Mouse (Mus musculus) myocyte (in vitro differentiated cells): ENCODE data around the gene a. TPM values are rescaled to one million over a fixed set of nuclear protein-coding genes. Genes with fewer than 3 reads are reported as not detected.

ENCODE experiments used
- H3K27me3 ChIP-seq: one replicate; pipeline ENCODE4 v1.6.1; 2011; ENCODE audit not compliant: control insufficient read depth, insufficient read depth, insufficient read length
- H3K36me3 ChIP-seq: one replicate; pipeline ENCODE4 v1.6.1; 2011; ENCODE audit not compliant: control insufficient read depth, insufficient read depth
- H3K4me2 ChIP-seq: one replicate; pipeline ENCODE4 v1.6.1; 2011; ENCODE audit warnings: low read depth, control low read depth
- H3K4me3 ChIP-seq: one replicate; pipeline ENCODE4 v1.5.1; 2011; ENCODE audit warnings: mild to moderate bottlenecking, control low read depth, moderate library complexity
- H3K79me2 ChIP-seq: one replicate; pipeline ENCODE4 v1.6.1; 2011; ENCODE audit not compliant: control insufficient read depth, insufficient read depth
- H3ac ChIP-seq: one replicate; pipeline ENCODE4 v1.6.1; 2011; ENCODE audit not compliant: control insufficient read depth, insufficient read length
- CEBPB ChIP-seq: IDR thresholded peaks from 2 replicates; pipeline ENCODE4 v1.6.1; 2011; ENCODE audit warnings: mild to moderate bottlenecking, moderate library complexity; ENCODE audit not compliant: poor library complexity, insufficient read depth, severe bottlenecking
- E2F4 ChIP-seq: IDR thresholded peaks from one replicate; pipeline ENCODE4 v1.6.1; 2011; ENCODE audit warnings: mild to moderate bottlenecking, control low read depth, moderate library complexity; ENCODE audit not compliant: insufficient read depth
- MAX ChIP-seq: IDR thresholded peaks from one replicate; pipeline ENCODE4 v1.6.1; 2011; ENCODE audit warnings: low read depth, mild to moderate bottlenecking, control low read depth
- MYOD1 ChIP-seq, 3 experiments: IDR thresholded peaks; one replicate each; pipeline ENCODE4 v1.6.1; 2011; ENCODE audit warnings: control low read depth in 2 of 3, low read depth in 2 of 3, mild to moderate bottlenecking in 2 of 3, moderate library complexity in 1 of 3; ENCODE audit not compliant: insufficient read length in 2 of 3, control insufficient read depth in 1 of 3
- MYOG ChIP-seq, 3 experiments: IDR thresholded peaks; one replicate each; pipeline ENCODE4 v1.6.1; 2011; ENCODE audit warnings: control low read depth in 2 of 3, low read depth in 2 of 3, mild to moderate bottlenecking in 2 of 3; ENCODE audit not compliant: insufficient read length in 2 of 3, control insufficient read depth in 1 of 3, insufficient read depth in 1 of 3
- POLR2A ChIP-seq: IDR thresholded peaks from one replicate; pipeline ENCODE4 v1.6.1; 2011; ENCODE audit warnings: low read depth, mild to moderate bottlenecking, control low read depth, moderate library complexity; ENCODE audit not compliant: insufficient read length
- POLR2AphosphoS2 ChIP-seq: IDR thresholded peaks from one replicate; pipeline ENCODE4 v1.6.1; 2011; ENCODE audit warnings: low read depth, control low read depth; ENCODE audit not compliant: insufficient read length
- REST ChIP-seq: IDR thresholded peaks from one replicate; pipeline ENCODE4 v1.6.1; 2011; ENCODE audit warnings: mild to moderate bottlenecking, control low read depth, moderate library complexity; ENCODE audit not compliant: insufficient read depth, insufficient read length
- SRF ChIP-seq: IDR thresholded peaks from one replicate; pipeline ENCODE4 v1.6.1; 2011; ENCODE audit warnings: low read depth; ENCODE audit not compliant: control insufficient read depth, insufficient read length
- TCF12 ChIP-seq: IDR thresholded peaks from one replicate; pipeline ENCODE4 v1.6.1; 2011; ENCODE audit warnings: mild to moderate bottlenecking, control low read depth; ENCODE audit not compliant: poor library complexity, insufficient read depth, severe bottlenecking
- TCF3 ChIP-seq: IDR thresholded peaks from one replicate; pipeline ENCODE4 v1.6.1; 2011; ENCODE audit warnings: low read depth, control low read depth; ENCODE audit not compliant: insufficient read length
- USF1 ChIP-seq: IDR thresholded peaks from one replicate; pipeline ENCODE4 v1.6.1; 2011; ENCODE audit warnings: low read depth, mild to moderate bottlenecking, control low read depth, moderate library complexity
- polyA plus RNA-seq: library from polyadenylated mRNA; unstranded; fragments of >200 nt; fragmentation: generic; extraction: Trizol; gene quantifications from one replicate; pipeline ENCODE4 v1.2.1, GENCODE M21; 2012; ENCODE audit warnings: missing spikeins

a gene
- polyA plus RNA-seq, 1 experiment, result not detected

- no peak for TF ChIP-seq SRF
- no peak for TF ChIP-seq USF1
- TF ChIP-seq MYOG (IDR thresholded peaks at IDR 0.05; ENCODE audit: control insufficient read depth in 1 of 3, insufficient read depth in 1 of 3, insufficient read length in 2 of 3, low read depth in 2 of 3), result no peak
- no peak for TF ChIP-seq CEBPB
- no peak for TF ChIP-seq POLR2A
- no peak for TF ChIP-seq REST
- no peak for TF ChIP-seq MYOD1 (IDR thresholded peaks at IDR 0.05; ENCODE audit: control insufficient read depth in 1 of 3, insufficient read length in 2 of 3, low read depth in 2 of 3)
- no peak for TF ChIP-seq TCF12
- no peak for TF ChIP-seq MAX
- no peak for TF ChIP-seq TCF3
- TF ChIP-seq E2F4, result no peak
- Histone ChIP-seq H3K27me3 (no peaks in the 10 kb centered on the region), H3K4me3 (no peak overlapping the region), H3ac (no peak overlapping the region), H3K4me2 (no peak overlapping the region), H3K36me3 (no peaks in the 10 kb centered on the region), H3K79me2 (peaks cover 100% of the 10 kb centered on the region)
Observed at GRCm38 (mm10) chr2:154813426-154813825, 22.2 kb downstream of the a start.

GRCm38 (mm10) chr2:154817089-154817488, 25.9 kb downstream of the a start:
- H3ac ChIP-seq, result no peak overlapping the region
- TF ChIP-seq MYOG (IDR thresholded peaks at IDR 0.05; ENCODE audit: control insufficient read depth in 1 of 3, insufficient read depth in 1 of 3, insufficient read length in 2 of 3, low read depth in 2 of 3) (no peak), TCF12 (no peak), POLR2A (no peak), SRF (no peak), MYOD1 (IDR thresholded peaks at IDR 0.05; ENCODE audit: control insufficient read depth in 1 of 3, insufficient read length in 2 of 3, low read depth in 2 of 3) (no peak), USF1 (no peak), CEBPB (no peak), TCF3 (no peak)

GRCm38 (mm10) chr2:154817788-154818187, 26.6 kb downstream of the a start:
- peak overlapping the region; percentile 60 for H3K4me2 ChIP-seq
- TF ChIP-seq SRF, result no peak
- TF ChIP-seq REST, result no peak
- TF ChIP-seq TCF12, result no peak
- no peak for TF ChIP-seq USF1
- TF ChIP-seq MYOG (IDR thresholded peaks at IDR 0.05; ENCODE audit: control insufficient read depth in 1 of 3, insufficient read depth in 1 of 3, insufficient read length in 2 of 3, low read depth in 2 of 3), result no peak
- no peak for TF ChIP-seq MYOD1 (IDR thresholded peaks at IDR 0.05; ENCODE audit: control insufficient read depth in 1 of 3, insufficient read length in 2 of 3, low read depth in 2 of 3)
- no peak for TF ChIP-seq CEBPB
- TF ChIP-seq POLR2AphosphoS2, result no peak
- no peak for TF ChIP-seq E2F4
- TF ChIP-seq POLR2A, result no peak
- TF ChIP-seq MAX, result no peak
- no peak for TF ChIP-seq TCF3
- H3K36me3 ChIP-seq, result no peaks in the 10 kb centered on the region

More at GRCm38 (mm10) chr2:154817089-154817488, 25.9 kb downstream of the a start:
- peaks cover 99% of the 10 kb centered on the region for H3K79me2 ChIP-seq
- no peak overlapping the region for H3K4me3 ChIP-seq
- no peaks in the 10 kb centered on the region for H3K36me3 ChIP-seq
- peak overlapping the region; percentile 60 for H3K4me2 ChIP-seq
- H3K27me3 ChIP-seq, result no peaks in the 10 kb centered on the region

GRCm38 (mm10) chr2:154818599-154818998, 27.4 kb downstream of the a start:
- TF ChIP-seq MYOD1 (IDR thresholded peaks at IDR 0.05; ENCODE audit: control insufficient read depth in 1 of 3, insufficient read length in 2 of 3, low read depth in 2 of 3) (peak in 2 of 3 experiments; percentile 34 to 48), USF1 (no peak), POLR2A (no peak), TCF3 (no peak), E2F4 (no peak), TCF12 (no peak), POLR2AphosphoS2 (no peak), CEBPB (no peak), MYOG (IDR thresholded peaks at IDR 0.05; ENCODE audit: control insufficient read depth in 1 of 3, insufficient read depth in 1 of 3, insufficient read length in 2 of 3, low read depth in 2 of 3) (peak in 1 of 3 experiments; percentile 69), SRF (no peak), MAX (no peak), REST (no peak)
- Histone ChIP-seq H3K4me3 (no peak overlapping the region), H3ac (no peak overlapping the region), H3K79me2 (peaks cover 99% of the 10 kb centered on the region), H3K27me3 (no peaks in the 10 kb centered on the region), H3K36me3 (no peaks in the 10 kb centered on the region), H3K4me2 (peak overlapping the region; percentile 60)

More at GRCm38 (mm10) chr2:154817788-154818187, 26.6 kb downstream of the a start:
- H3K27me3 ChIP-seq, result no peaks in the 10 kb centered on the region
- peaks cover 99% of the 10 kb centered on the region for H3K79me2 ChIP-seq
- H3K4me3 ChIP-seq, result no peak overlapping the region
- no peak overlapping the region for H3ac ChIP-seq

- TF ChIP-seq POLR2AphosphoS2 (no peak), TCF3 (no peak), MYOG (IDR thresholded peaks at IDR 0.05; ENCODE audit: control insufficient read depth in 1 of 3, insufficient read depth in 1 of 3, insufficient read length in 2 of 3, low read depth in 2 of 3) (no peak), E2F4 (no peak), POLR2A (no peak), MYOD1 (IDR thresholded peaks at IDR 0.05; ENCODE audit: control insufficient read depth in 1 of 3, insufficient read length in 2 of 3, low read depth in 2 of 3) (no peak), MAX (no peak), TCF12 (no peak), USF1 (no peak), REST (no peak), SRF (no peak), CEBPB (no peak)
- Histone ChIP-seq H3ac (no peak overlapping the region), H3K4me3 (no peak overlapping the region), H3K4me2 (peak overlapping the region; percentile 10), H3K36me3 (no peaks in the 10 kb centered on the region), H3K79me2 (peaks cover 99% of the 10 kb centered on the region), H3K27me3 (no peaks in the 10 kb centered on the region)
Observed at GRCm38 (mm10) chr2:154820346-154820745, 29.1 kb downstream of the a start.
